Mouse (Mus musculus): ENCODE results near the gene Dio2. TPM values are rescaled to one million over a fixed set of nuclear protein-coding genes. Genes with fewer than 3 reads are reported as not detected.

Dio2 gene
- polyA plus RNA-seq, 1 experiment = 0.01 TPM

DNA sequence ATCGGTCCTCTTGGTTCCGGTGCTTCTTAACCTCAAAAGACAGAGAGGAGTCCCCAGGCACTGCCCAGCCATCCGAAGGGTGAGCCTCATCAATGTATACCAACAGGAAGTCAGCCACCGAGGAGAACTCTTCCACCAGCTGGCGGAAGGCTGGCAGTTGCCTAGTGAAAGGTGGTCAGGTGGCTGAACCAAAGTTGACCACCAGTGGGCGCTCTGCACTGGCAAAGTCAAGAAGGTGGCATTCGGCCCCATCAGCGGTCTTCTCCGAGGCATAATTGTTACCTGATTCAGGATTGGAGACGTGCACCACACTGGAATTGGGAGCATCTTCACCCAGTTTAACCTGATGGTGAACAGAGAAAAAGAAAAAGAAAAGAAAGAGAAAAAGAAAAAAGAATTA lies 8.6 kb downstream of the Dio2 start:
- no peaks in the 10 kb centered on the region for H3K36me3 ChIP-seq (ENCODE audit: control insufficient read depth)
- no peak for TF ChIP-seq TAL1 (IDR thresholded peaks at IDR 0.05; ENCODE audit: low read length)
- no peak for TF ChIP-seq GATA1 (IDR thresholded peaks at IDR 0.05; ENCODE audit: low read length)
- no peaks in the 10 kb centered on the region for H3K4me1 ChIP-seq (ENCODE audit: control insufficient read depth)
- H3K4me3 ChIP-seq (replicated peaks) = no peak overlapping the region
- H3K27me3 ChIP-seq (ENCODE audit: control insufficient read depth) = no peaks in the 10 kb centered on the region
- peaks cover under 1% of the 10 kb centered on the region; the same call in 1 of the 2 replicates for H3K9me3 ChIP-seq (ENCODE audit: control insufficient read depth, low read length)

DNA sequence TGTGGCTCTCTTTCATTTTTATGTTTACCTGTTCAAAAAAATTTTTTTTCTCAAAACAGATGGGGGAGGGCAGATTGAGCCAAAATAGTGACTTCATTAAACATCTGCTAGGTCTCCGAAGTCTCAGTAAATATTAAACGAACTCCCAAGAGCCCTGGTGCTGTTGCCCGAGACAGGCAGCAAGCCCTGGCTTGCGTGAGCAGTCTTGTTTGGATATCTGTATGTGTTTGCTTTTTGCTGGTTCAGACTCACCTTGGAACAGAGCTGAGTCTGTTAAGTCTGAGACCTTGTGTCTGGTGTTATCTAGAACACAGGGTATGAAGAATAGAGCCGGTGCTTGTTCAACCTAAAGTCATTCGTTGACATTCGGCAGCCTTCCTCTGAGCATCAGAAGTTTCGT lies 13.1 kb downstream of the Dio2 start:
- Histone ChIP-seq H3K9me3 (ENCODE audit: control insufficient read depth, low read length) (peaks cover 5% of the 10 kb centered on the region; the same call in 1 of the 2 replicates), H3K36me3 (ENCODE audit: control insufficient read depth) (no peaks in the 10 kb centered on the region), H3K4me3 (replicated peaks) (no peak overlapping the region), H3K27me3 (ENCODE audit: control insufficient read depth) (no peaks in the 10 kb centered on the region), H3K4me1 (ENCODE audit: control insufficient read depth) (no peaks in the 10 kb centered on the region)
- TF ChIP-seq TAL1 (IDR thresholded peaks at IDR 0.05; ENCODE audit: low read length) (no peak), GATA1 (IDR thresholded peaks at IDR 0.05; ENCODE audit: low read length) (no peak)

DNA sequence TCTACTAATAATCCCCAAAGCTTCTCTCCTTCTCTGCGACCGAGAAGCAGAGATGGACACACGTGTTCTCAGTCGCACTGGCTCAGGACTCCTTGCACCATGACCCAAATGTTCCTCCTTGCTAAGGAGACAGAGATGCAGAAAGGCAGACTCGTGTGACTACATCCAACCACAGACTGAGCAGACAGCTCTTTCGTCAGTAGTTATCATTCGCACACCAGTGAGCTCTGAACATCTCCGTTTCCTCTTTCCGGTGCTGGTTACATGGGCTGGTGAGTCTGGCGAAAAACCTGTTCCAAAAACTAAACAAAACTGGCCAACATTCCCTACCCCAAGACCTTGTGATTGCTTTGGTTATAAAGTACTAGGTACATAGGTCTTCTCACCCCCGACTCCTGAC lies 13.6 kb downstream of the Dio2 start:
- no peak overlapping the region for H3K4me3 ChIP-seq (replicated peaks)

DNA sequence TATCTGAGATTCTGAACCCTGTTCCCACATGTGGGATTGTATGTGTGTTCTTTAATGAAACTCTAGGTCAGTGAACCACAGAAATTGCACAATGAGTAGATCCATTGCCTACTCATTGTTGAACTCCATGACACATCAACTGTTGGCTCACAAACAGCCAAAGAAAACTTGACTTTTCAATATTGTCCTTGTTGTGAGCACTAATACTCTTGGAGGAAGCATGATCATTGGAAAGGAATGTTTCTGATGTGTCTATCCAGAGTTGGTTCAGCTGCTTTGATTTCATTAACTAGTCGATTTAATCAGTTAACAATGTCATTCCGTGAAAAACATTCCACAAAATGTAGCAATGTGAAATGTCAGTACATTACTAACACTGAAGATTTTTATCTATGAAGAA lies 44.1 kb downstream of the Dio2 start:
- TF ChIP-seq TAL1 (IDR thresholded peaks at IDR 0.05; ENCODE audit: low read length) (no peak), GATA1 (IDR thresholded peaks at IDR 0.05; ENCODE audit: low read length) (no peak)
- Histone ChIP-seq H3K4me3 (replicated peaks) (no peak overlapping the region), H3K36me3 (ENCODE audit: control insufficient read depth) (no peaks in the 10 kb centered on the region), H3K9me3 (ENCODE audit: control insufficient read depth, low read length) (peaks cover 2% of the 10 kb centered on the region; the same call in 1 of the 2 replicates), H3K4me1 (ENCODE audit: control insufficient read depth) (no peaks in the 10 kb centered on the region), H3K27me3 (ENCODE audit: control insufficient read depth) (no peaks in the 10 kb centered on the region)

More for the DNA sequence above, 13.6 kb downstream of the Dio2 start:
- Histone ChIP-seq H3K4me1 (ENCODE audit: control insufficient read depth) (no peaks in the 10 kb centered on the region), H3K9me3 (ENCODE audit: control insufficient read depth, low read length) (peaks cover 5% of the 10 kb centered on the region; the same call in 1 of the 2 replicates), H3K27me3 (ENCODE audit: control insufficient read depth) (no peaks in the 10 kb centered on the region), H3K36me3 (ENCODE audit: control insufficient read depth) (no peaks in the 10 kb centered on the region)
- no peak for TF ChIP-seq TAL1 (IDR thresholded peaks at IDR 0.05; ENCODE audit: low read length)
- TF ChIP-seq GATA1 (IDR thresholded peaks at IDR 0.05; ENCODE audit: low read length) = no peak
